Mouse (Mus musculus) kidney, adult 8-10 months (tissue): Measurements from ENCODE around the gene Tlk2.

Source experiments
- DNase-seq, 2 experiments: peaks; one replicate each; pipeline ENCODE4 v3.0.0; 2022

Gene Tlk2

DNA sequence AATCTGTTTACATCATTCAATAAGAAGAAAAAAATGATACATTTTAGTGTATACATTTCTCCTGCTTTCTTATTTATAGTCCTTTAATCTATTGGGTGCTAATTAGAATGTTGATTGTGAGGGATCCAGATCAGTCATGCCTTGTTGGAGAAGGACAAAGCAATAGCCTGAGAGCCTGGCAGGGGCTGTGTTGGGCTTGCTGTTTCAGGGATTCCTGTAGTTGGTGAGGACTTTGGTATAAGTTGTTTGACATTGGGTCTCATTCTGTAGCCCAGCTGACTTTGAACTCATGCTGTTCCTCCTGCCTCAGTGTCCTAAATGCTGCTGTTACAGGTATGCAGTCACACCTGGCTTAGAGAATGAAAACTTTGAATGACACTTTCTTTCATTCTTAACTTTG lies 85.9 kb downstream of the Tlk2 start:
- no peak for DNase-seq

DNA sequence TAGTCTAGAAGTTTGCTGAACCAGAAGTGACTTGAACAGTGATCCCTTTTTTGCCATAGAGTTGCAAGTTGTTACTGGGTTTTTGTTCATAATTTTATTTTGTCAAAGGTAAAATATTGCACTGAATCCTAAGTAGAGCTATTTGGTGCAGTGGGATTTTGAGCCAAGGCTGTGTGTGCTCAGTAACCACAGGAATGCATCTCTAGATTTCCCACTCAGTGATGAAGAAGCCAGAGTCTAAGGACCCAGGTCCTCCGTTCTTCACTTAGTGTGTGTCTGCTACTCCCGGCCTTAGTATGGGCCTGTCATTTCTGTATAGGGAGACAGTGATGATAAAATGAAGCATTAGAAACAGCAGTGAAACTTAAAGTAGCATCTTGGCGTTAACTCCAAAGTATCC lies 86.4 kb downstream of the Tlk2 start:
- no peak for DNase-seq

DNA sequence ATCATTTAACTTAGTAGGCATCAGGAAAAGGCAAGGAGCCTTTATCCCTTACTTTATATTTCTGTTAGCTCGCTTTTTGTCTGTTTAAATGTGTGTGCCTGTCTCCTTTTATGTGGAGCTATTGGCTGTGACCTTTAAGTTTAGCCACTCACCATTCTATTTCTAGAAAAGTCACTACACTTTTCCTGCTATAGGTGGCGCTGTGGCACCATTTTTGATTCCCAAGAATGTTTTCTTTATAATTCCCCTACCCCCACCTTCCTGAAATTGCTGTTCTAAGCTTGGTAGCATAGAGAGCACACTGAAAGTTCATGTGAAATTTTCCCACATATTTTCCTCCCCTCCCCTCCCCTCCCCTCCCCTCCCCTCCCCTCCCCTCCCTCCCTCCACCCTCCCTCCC lies 91.5 kb downstream of the Tlk2 start:
- DNase-seq = peak; percentile 22 to 56

DNA sequence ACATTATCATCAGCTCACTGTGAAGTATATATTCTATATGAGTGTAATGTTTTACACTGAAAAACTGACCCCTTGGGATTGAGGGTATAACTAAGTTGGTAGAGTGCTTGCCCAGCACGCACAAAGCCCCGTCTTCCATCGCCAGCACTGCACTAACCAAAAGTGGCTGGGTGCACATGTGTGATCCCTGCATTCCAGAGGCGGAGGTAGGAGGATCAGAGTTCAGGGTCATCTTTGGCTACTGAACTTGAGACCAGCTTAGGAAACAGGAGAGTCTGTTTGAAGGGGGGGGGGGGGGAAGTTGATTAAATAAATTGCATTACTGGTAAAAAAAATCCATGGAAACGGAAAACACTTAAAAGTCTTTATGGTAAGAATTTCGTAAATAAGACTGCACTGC lies 101.8 kb downstream of the Tlk2 start:
- DNase-seq = no peak

DNA sequence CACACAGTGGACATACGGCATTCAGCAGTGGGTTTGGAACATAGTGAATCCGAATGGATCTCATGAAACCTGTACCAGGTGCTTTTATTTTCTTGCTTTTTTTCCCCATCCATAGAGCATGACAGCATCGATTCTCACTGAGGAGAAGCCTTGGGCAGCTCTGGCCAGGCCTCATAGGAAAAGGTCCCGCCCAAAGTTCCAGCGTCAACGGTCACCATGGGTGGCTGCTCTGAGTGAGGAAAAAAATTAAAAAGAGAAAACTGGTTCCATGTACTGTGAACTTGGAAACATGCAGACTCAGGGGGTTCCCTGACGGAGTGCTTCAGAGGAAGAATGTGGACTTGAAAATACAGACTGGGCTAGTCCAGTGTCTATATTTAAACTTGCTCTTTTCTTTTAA lies 102.7 kb downstream of the Tlk2 start:
- no peak for DNase-seq

DNA sequence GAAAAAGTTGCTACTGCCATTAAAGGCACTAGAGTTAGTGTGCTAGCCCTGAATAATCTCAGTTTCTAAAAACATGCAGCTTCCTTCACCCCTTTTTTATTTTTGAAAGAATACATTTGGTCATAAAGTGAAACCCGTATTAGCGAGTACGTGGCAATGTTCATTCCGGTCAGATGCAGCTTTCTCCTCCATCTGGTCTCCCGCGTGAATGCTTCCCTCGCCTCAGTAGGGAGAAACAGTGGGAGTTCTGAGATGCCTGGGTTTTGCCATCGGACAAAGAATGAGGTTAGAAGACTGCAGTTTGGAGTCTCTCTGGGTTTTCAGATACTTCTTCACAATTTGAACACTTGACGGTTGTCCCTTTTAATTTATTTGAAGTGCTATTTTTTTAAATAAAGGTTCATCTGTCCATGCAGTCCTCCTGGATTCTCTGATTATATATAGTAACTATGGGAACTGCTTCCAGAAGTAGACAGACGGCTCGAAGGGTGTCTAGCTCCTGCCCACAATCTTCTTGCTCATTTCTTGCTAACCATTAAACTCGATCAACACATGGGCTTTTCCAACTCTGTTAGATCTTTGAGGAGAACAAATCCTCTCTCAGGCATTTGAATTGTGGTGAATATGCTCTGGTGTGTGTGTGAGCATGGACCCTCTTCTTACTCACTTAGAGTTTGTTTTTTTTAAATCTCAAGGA lies 103.3 kb downstream of the Tlk2 start:
- no peak for DNase-seq

DNA sequence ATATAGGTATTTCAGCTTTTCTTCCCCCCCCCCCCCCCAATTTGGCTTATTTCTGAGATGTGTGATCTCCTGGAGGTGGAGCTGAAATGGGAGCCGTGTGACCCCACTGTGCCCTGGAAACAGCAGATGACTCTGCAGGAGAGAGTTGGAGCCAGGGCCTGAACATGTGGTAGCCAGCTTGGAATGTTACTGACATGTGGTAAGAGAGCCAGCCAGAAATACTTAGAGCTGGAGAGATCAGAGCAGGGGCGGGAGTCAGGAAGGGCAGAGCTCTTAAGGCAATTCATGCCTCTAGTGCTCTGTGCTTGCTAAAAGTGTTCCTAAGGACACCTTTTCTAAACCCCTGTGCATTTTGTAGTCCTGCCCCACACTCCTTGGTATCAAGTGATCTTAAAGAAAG lies 103.9 kb downstream of the Tlk2 start:
- DNase-seq = peak in 1 of 2 experiments; percentile 22

DNA sequence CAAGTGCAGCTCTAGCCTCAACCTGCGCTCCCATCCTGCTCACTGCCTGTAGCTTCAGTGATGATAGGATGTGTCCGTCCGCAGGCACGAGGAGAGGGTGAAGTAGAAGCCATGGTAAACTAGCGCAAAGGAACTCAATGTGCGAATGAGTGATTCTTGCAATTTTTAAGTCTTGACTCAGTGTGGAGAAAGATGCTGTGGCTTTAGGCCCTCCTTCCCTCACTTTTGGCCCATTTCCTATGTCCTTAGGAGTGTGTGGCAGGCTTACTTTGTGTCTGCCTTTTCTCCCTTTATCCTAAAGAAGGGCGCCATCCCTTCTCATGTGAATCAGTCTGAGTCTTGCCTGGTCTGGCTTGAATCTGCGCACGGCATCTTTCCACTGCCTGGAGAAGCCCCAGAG lies 104.4 kb downstream of the Tlk2 start:
- DNase-seq = no peak

DNA sequence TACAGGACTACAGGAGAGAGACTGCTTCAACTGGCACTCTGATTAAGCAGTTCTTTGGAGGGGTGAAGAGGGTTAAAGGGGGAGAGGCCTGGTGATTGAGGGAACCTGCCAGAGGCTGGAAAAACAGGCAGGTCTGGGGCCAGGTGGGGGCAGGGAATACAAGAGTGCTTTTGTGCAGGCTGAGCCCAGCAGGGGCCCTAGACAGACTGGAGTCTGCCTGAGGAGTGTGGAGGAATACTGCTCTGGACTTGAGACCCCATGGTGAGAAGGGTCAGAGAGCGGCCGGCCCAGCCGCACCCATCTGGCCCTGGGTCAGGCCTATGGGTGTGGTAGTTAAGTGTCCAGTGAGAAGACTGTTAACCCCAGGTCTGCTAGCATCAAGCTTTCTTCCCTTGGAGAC lies 107.1 kb downstream of the Tlk2 start:
- DNase-seq = no peak

DNA sequence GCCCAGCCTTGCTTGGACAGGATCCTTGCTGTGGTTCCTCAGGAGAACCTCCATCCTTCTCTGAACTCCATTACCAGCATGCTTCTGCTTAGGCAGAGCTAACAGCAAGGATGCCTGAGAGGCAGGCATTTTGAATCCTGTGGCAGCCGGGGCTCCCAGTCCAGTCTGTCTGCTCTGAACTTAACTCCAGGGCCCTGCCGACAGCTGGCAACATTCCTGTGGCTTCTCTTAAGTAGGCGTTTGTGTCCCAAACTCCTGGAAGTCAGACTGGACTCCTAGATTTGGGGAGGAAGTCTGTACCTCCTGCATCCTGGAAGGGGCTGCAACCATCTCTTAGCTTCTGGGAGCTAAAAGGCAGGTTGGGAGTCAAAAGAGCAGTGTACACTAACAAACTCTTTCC lies 110.8 kb downstream of the Tlk2 start:
- peak in 1 of 2 experiments; percentile 8 for DNase-seq

DNA sequence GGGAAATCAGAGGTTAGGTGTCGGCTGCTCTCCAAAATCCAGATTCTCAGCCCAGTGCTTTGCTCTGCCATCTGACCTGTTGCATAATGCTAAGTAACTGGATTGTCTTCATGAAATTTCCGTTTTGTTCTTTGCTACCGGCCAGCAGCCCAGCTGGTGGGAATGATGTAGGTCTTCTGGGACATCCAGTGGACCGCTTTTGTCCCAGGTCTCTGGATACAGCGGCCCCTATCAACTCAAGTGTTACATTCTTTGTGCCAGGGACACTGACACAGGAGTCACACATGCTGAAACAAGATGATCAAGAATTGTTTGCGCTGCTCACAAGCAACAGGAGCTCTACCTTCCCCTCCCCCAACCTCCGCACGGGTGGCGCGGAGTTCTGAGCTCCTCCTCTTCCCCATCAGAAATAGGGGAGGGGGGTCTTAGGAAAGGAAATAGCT lies 113.1 kb downstream of the Tlk2 start:
- DNase-seq = no peak

DNA sequence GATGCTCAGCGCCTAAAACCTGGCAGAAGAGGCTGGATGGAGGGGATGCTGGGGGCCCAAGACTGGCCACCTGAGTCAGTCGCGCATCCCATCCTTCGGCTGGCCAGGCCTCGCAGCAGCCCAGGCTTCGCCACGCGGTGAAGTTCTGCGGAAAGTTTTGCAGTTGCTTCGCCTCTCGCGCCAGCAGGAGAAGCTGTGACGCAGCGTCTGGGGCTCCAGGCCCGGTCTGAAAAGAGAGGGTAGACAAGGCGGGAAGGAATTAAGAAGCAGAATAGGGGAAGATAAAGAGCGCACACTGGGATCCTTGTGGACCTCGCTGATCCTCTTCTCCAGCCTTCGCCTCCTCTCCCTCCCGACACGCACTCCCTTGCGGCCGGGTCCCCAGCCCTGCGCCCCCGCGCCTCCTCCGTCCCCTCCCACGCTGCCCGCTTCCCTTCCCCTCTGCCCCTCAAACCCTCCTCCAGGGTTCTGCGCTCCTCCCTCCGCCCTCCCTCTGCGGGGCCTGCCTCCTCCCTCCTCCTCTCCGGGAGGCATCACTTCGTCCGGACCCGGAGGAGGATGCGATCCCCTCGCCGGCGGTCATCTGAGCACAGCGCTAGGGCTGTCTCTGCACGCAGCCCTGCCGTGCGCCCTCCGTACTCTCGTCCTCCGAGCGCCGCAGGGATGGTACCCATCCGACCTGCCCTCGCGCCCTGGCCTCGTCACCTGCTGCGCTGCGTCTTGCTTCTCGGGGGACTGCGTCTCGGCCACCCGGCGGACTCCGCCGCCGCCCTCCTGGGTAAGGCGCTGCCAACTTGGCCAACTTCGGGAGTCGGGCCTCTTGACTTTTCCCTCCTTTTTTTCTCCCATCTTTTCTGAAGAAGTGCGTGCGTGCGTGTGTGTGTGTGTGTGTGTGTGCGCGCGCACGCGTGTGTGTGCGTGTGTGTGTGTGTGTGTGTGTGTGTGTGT lies 113.8 kb downstream of the Tlk2 start, which contains the start of gene Mrc2:
Gene Mrc2, plus strand, starts transcription at position 520 of the 948 bp plus-strand sequence.
- peak; percentile 29 to 30 for DNase-seq

DNA sequence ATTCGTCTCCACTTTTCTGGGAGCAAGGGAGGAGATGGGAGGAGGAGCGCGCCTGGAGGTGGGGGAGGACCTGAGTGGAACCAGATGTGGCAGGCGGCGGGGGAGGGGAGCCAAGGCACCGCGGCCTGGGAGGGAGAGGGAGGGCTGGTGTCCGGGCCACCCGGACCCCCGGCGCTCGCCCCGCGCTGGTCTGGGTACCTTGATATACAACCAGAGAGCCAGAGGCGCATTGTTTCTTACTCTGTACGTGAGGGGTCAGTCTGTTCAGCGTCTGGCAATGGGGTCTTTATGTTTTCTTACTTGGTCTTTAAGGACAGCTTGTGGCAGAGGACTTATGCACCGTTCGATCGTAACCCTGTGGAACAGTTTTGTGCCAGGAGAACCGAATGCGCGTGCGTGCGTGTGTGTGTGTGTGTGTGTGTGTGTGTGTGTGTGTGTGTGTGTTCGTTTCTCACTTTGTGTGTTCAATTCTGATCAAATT lies 114.5 kb downstream of the Tlk2 start:
- no peak for DNase-seq

DNA sequence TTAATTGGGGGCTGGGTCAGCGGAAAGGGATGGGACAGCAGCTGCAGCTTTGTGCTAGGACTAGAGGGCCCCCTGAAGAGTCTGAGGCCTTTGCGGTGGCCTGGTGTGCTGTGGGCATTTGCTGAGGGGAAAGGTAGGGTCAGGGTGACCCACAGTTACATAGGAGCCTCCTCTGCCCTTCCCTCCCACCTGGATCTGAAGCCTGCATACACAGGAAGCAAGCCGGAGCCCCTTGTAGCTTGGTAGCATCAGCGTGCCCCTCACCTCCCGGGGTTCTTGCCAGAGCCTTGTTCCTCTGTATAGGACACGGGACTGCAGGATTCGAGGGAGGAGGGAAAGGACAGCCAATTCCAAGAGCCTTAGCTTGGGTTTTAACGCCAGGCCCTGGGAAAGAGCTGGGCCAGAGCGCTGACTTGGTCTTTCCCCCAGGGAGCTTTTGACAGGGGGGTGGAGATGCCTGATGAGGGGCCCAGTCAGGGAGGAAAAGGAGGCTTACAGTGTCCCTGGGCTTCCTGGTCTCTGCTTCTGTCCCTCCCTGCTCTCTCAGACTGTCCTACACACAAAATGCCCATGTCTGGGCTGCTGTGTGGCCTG lies 115.4 kb downstream of the Tlk2 start:
- DNase-seq = no peak

DNA sequence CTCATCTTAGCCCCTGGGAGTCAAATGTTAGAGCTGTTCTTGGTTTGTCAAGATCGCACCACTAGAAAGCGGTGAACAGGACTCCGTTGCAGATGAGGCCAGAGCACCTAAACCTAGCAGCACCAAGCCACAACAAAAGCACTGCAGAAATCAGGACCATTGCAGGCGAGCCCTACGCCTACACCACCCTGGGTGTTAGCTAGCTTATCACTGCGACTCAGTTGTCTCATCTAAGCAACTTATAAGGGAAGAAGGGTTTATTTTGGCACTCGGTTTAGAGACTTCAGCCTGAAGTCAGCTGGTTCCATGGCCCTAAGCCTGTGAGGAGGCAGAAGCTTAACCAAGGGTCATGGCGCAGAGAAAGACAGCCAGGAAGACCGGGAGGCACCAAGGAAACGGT lies 117.5 kb downstream of the Tlk2 start:
- DNase-seq = no peak

DNA sequence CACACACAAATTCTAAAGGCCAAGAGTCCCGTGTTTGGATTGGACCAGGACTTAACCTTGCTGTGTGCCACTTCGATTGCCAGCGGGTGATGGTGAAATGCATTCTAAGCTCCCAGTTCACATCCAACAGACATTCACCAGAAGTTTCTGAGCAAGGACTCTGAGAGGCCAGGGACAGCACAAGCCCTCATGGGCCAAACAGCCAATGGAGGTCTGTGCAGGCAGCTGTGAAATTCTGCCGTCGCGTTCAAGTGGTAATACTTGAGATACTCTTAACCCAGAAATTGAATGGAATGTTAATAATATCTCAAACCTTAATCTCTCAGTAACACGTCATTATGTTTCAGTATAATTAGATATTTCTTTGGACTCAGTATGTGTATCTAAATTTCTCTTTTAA lies 131.6 kb downstream of the Tlk2 start:
- DNase-seq = no peak

DNA sequence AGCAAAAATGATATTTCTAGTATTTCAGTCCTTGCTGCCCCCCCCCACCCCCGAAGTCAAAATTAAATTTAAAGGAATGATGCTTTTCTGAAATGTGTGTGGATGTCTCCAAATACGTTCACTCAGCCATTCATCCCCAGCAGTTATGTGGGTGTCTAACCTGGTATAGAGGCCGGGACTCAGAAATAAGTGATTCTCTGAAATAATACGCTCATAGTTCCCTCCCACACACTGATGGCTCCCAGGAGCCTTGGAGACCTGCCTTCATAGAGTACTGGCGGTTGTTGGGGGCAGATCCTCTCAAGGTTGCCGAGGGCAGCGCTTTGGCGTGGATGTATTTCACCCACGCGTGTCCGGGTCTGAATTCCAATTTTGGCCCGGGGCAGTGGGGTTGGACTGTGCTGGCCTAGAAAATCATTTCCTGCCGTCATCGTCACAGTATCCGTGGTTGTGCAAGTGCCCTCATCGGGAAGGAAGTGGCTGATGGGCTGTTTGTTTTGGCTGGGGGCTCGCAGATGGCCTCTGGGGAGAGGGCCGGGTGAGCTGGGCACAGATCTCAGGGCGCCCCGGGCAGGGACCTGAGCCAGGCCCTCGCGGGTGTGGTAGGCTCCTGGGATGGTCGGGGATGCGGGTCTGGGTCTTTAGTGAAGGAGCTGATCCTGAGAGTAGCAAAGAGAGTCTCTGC lies 132.8 kb downstream of the Tlk2 start:
- peak; percentile 53 to 59 for DNase-seq

DNA sequence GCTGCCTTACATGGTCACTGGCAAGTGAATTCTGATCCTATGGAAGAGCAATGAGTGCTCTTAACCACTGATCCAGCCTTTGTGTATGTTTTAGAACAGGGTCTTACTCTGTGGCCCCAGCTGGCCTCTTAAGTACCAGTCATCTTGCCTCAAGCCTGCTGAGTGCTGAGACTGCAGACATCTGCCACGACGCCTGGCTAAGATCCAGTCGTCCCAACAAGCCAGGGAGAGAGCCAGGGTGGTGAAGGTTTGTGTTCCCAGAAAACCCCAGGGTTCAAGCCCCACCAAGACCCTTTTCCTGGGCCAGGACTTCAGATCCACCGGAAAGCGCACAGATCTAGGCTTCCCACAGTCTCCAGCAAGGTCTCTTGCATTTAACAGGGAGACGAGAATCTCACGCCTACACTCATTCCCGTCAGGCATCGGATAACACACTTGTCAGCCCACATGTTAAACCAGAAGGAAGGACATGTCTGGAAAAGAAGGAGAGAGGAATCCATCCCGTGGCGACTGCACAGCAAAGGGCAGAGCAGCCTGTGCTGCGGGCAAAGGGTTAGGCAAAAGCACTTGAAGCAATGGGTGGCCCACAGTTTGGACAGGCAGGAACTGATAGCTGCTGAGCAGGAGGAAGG lies 133.8 kb downstream of the Tlk2 start:
- DNase-seq = no peak

DNA sequence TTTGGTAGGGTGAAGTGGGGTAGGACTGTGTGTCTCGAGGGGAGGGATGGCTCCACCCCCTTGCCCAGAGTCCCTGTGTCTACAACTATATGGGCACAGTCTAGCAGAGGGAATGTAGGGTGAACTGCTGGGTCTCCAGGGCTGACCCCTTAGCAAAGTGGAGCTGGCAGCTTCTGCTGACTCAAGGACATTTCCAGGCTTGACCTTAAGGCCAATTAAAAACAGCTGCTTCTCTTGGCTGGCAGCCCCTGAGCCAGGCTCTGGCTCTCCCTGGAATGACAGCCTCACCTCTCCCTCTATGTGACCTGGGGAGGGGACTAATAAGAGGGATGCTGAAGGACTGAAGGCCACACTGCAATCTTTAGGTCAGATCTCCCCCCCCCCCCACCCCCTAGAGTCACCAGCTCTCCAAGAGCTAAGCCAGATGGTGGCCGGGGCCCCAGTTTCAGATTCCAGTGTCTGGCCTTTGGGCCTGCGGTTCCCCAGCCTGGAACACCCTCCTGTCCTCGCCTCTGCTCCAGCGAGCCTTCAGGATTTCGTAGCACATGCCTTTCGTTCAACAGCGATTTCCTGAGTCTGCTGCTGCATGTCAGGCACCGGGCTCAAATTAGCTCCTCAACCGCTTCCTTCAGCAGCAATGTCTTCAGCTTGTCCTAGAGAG lies 134.5 kb downstream of the Tlk2 start:
- DNase-seq = peak; percentile 45 to 57

DNA sequence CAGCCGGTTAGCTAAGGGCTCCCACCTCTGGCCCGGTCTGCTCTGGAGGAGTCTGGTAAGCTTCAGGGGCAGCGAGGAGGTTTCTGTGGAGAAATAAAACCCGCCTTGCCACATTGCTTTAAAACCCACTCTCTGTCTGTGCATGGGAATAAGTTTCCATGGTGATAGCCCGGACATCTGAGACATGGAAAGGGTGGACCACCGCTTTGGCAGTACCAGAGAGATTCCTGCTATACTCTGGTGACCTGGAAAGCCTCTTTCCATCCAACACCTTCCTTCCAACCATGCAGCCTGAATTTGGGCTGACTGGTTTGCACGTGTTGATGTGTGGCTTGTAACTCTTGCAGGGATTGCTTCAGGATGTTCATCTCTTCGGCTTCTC lies 135.0 kb downstream of the Tlk2 start:
- DNase-seq = no peak

DNA sequence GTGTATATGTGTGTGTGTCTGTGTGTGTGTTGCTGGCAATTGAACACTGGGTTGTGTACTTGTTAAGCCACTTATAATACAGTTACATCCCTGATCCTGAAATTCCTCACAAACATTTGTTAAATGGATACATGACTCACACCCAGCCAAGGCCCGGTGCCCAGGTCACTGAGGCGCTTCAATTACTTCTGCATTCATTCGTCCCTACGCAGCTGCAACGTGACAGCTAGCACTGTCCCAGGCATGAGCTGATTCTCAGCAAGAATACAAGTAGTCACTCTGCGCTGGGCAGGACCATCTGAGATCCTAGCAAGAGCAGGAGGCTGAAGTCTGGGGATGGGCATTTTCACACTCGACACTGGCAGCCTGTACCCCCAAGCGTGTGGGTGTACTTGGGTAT lies 136.7 kb downstream of the Tlk2 start:
- DNase-seq = no peak

DNA sequence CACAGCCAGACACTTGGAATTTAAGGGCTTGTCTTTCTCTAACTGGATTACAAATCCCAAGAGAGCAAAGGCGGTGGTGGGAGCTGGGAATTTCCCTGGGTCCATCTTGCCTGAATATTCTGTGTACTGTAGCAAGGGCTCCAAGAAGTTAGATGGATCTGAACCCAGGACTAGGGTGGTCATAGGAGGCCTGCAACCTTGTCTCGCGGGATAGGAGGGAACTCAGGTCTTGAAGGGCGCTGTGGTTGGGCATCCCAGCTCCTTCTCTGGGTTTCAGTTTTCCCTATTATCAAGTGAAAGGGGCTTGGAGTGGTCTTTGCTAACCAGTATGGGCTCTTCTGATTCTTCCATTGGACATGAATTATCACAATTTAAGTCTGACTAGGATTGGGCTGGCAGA lies 137.5 kb downstream of the Tlk2 start:
- no peak for DNase-seq
